Mouse (Mus musculus): ENCODE results near the gene Gba. TPM values are rescaled to one million over a fixed set of nuclear protein-coding genes. Genes with fewer than 3 reads are reported as not detected.

The Gba gene
- total and polyA plus RNA-seq, 3 experiments = 49.1 to 55.0 TPM; not detected in 1

DNA sequence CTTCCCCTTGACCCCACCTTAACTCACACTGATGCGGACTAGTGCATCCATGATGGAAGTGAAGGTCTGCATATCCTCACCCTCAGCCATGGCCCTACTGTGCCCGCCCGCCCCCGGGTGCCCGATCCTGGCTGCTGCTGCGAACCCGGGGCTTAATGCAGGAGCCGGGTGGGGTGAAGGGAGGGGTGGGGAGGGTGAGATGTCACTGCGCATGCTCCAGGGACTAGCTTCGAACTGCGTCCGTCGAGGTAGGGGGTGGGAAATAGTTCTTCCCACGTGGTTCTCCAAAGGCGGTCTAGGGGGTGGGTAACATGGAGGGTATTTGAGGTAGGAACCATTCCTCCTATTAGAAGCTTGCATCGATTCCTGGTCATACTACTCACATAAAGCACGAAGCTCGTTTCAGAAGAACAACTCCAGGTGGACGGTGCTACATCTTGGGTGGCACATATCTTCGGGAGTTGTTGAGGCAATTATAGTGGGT, 43.0 kb downstream of the Gba start, which contains the start of gene Krtcap2 (continued):
- TF ChIP-seq SIN3A (IDR thresholded peaks at IDR 0.05; ENCODE audit: low read length) (peak; percentile 19; the same call in 1 of the 2 replicates), ZNF384 (IDR thresholded peaks at IDR 0.05; ENCODE audit: low read depth, low read length) (no peak), ZC3H11A (IDR thresholded peaks at IDR 0.05; ENCODE audit: low read depth, low read length) (no peak), MAFK (IDR thresholded peaks at IDR 0.05; ENCODE audit: borderline replicate concordance, low read depth, low read length) (no peak), CTCF (IDR thresholded peaks at IDR 0.05 in 2 of 3, conservative IDR thresholded peaks at IDR 0.05 in 1 of 3; ENCODE audit: control insufficient read depth in 1 of 3, insufficient read depth in 1 of 3, low read depth in 2 of 3, low read length in 3 of 3, poor library complexity in 1 of 3, severe bottlenecking in 1 of 3) (no peak; a peak in 1 of 6 replicates), TCF12 (IDR thresholded peaks at IDR 0.05; ENCODE audit: low read depth, low read length) (peak; percentile 41; the same call in 1 of the 2 replicates), HCFC1 (IDR thresholded peaks at IDR 0.05; ENCODE audit: low read depth, low read length) (no peak), SMC3 (IDR thresholded peaks at IDR 0.05; ENCODE audit: low read depth, low read length) (no peak), JUND (IDR thresholded peaks at IDR 0.05; ENCODE audit: low read depth, low read length) (no peak), ZKSCAN1 (IDR thresholded peaks at IDR 0.05; ENCODE audit: low read depth, low read length) (no peak), MAX (IDR thresholded peaks at IDR 0.05; ENCODE audit: low read length) (peak; percentile 98), ETS1 (IDR thresholded peaks at IDR 0.05; ENCODE audit: low read depth, low read length) (peak; percentile 46; the same call in 1 of the 2 replicates), RAD21 (IDR thresholded peaks at IDR 0.05; ENCODE audit: low read depth, low read length) (no peak), BHLHE40 (IDR thresholded peaks at IDR 0.05; ENCODE audit: borderline replicate concordance, low read depth, low read length) (no peak)

DNA sequence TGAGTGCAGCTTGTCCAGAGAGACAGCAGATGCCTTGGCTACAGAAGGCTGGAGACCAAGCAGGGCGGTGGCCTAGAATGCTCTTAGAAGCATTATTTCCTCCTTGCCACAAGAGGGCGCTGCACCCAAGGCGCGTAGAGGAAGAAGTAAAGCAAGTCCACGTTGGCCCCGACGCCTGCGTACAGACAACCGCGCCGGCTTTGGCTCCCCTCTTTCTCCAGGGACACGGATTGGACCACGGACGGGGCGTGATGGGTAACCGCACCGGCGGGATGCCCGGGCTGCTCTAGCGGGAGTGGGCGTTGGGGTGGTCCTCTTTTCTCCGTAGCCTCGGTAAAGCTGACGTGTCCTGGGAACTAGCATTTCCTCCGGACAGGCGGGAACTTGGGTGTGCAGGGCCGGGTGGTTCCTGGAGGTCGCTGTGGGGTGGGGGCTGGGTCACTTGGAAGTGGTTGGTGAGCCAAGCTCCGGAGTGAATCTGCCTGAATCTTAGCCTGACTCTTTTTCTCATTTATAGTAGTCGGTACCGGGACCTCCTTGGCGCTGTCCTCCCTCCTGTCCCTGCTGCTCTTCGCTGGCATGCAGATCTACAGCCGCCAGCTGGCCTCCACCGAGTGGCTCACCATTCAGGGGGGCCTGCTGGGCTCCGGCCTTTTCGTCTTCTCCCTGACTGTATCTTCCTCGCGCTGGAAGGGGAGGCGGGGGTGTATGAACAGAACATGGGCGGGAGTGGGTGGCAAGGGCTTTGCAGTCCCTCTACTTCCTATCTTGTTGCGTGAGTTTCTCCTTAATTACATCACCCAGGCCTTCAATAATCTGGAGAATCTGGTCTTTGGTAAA, 43.8 kb downstream of the Gba start, which contains the start of gene Trim46:
Trim46 (minus strand) TSS at position 49 of the 840 bp plus-strand sequence.
- Histone ChIP-seq H3K27me3 (ENCODE audit: control insufficient read depth in 1 of 2, insufficient read depth in 2 of 2, low read length in 2 of 2) (no peaks in the 10 kb centered on the region), H3K9me3 (replicated peaks; ENCODE audit: insufficient read depth, low read length) (no peaks in the 10 kb centered on the region), H3K27ac (ENCODE audit: control insufficient read depth, low read depth, low read length) (peak within 1 kb of the TSS; percentile 98), H3K36me3 (ENCODE audit: control insufficient read depth in 1 of 2, insufficient read depth in 2 of 2, low read length in 2 of 2) (peaks cover 7 to 23% of the 10 kb centered on the region in 2 experiments; a peak in 3 of 4 replicates), H3K79me2 (ENCODE audit: control insufficient read depth, insufficient read depth, low read length, poor library complexity) (peaks cover 17% of the 10 kb centered on the region), H3K4me1 (ENCODE audit: control insufficient read depth in 1 of 2, insufficient read depth in 2 of 2, low read length in 2 of 2) (peaks cover 17 to 24% of the 10 kb centered on the region in 2 experiments; a peak in 3 of 4 replicates), H3K9ac (ENCODE audit: control insufficient read depth, low read depth, low read length, poor library complexity, severe bottlenecking) (peak within 1 kb of the TSS; percentile 99), H3K4me3 (ENCODE audit: control insufficient read depth in 1 of 2, insufficient read depth in 1 of 2, low read depth in 2 of 2, low read length in 2 of 2) (peak within 1 kb of the TSS; percentile 84 to 89)
- peak; percentile 98 for DNase-seq (ENCODE audit: low read depth, low spot score)
- TF ChIP-seq HCFC1 (IDR thresholded peaks at IDR 0.05; ENCODE audit: low read depth, low read length) (peak; percentile 87), ETS1 (IDR thresholded peaks at IDR 0.05; ENCODE audit: low read depth, low read length) (peak; percentile 61; the same call in 1 of the 2 replicates), MAZ (IDR thresholded peaks at IDR 0.05; ENCODE audit: low read depth, low read length) (peak; percentile 21; the same call in 1 of the 2 replicates), NELFE (IDR thresholded peaks at IDR 0.05; ENCODE audit: low read depth, low read length) (peak; percentile 69), MAX (IDR thresholded peaks at IDR 0.05; ENCODE audit: low read length) (no peak; the same call in 1 of the 2 replicates), TCF12 (IDR thresholded peaks at IDR 0.05; ENCODE audit: low read depth, low read length) (peak; percentile 70), SIN3A (IDR thresholded peaks at IDR 0.05; ENCODE audit: low read length) (peak; percentile 64), UBTF (IDR thresholded peaks at IDR 0.05; ENCODE audit: borderline replicate concordance, insufficient read depth, low read depth, low read length) (0 out of 2 replicates have a peak, but pooled peaks have one; percentile 76), GATA1 (IDR thresholded peaks at IDR 0.05; ENCODE audit: low read depth, low read length) (no peak), MYB (IDR thresholded peaks at IDR 0.05; ENCODE audit: low read depth, low read length) (no peak), MYC (IDR thresholded peaks at IDR 0.05; ENCODE audit: low read depth, low read length) (peak; percentile 77), JUND (IDR thresholded peaks at IDR 0.05; ENCODE audit: low read depth, low read length) (peak; percentile 66; the same call in 1 of the 2 replicates), CHD1 (IDR thresholded peaks at IDR 0.05; ENCODE audit: low read depth, low read length) (peak; percentile 98), MAFK (IDR thresholded peaks at IDR 0.05; ENCODE audit: borderline replicate concordance, low read depth, low read length) (no peak), RAD21 (IDR thresholded peaks at IDR 0.05; ENCODE audit: low read depth, low read length) (peak; percentile 33), ELF1 (IDR thresholded peaks at IDR 0.05; ENCODE audit: low read depth, low read length) (peak; percentile 66), TAL1 (IDR thresholded peaks at IDR 0.05; ENCODE audit: low read length) (no peak), EP300 (IDR thresholded peaks at IDR 0.05; ENCODE audit: low read depth in 1 of 2, low read length in 2 of 2) (peak; percentile 29 to 73; a peak in 1 of 4 replicates), POLR2A (IDR thresholded peaks at IDR 0.05; ENCODE audit: control insufficient read depth in 1 of 2, insufficient read depth in 1 of 2, low read depth in 1 of 2, low read length in 2 of 2, poor library complexity in 1 of 2) (peak; percentile 90 to 94; a peak in 3 of 4 replicates), TBP (IDR thresholded peaks at IDR 0.05; ENCODE audit: low read depth, low read length) (peak; percentile 90), KAT2A (conservative IDR thresholded peaks at IDR 0.05; ENCODE audit: low read depth, low read length) (peak; percentile 63), USF1 (IDR thresholded peaks at IDR 0.05; ENCODE audit: low read depth, low read length) (0 out of 2 replicates have a peak, but pooled peaks have one; percentile 21), ZMIZ1 (IDR thresholded peaks at IDR 0.05; ENCODE audit: low read depth, low read length) (0 out of 2 replicates have a peak, but pooled peaks have one; percentile 68), USF2 (IDR thresholded peaks at IDR 0.05; ENCODE audit: borderline replicate concordance in 1 of 2, insufficient read depth in 1 of 2, low read depth in 1 of 2, low read length in 2 of 2) (no peak), ZC3H11A (IDR thresholded peaks at IDR 0.05; ENCODE audit: low read depth, low read length) (no peak)
